Mouse (Mus musculus) brown adipose tissue, adult 24 weeks (tissue): ENCODE measurements around the gene Sap30bp. TPM values are rescaled to one million over a fixed set of nuclear protein-coding genes. Genes with fewer than 3 reads are reported as not detected.

Source experiments
- H3K27ac ChIP-seq: fragments of 200-500 bp; replicated peaks from 2 replicates; pipeline ENCODE4 v1.5.1; 2012; ENCODE audit warnings: low read depth, mild to moderate bottlenecking, low read length
- H3K4me1 ChIP-seq: fragments of 200-500 bp; 2 replicates; pipeline ENCODE4 v1.6.1; 2012; ENCODE audit warnings: low read length, mixed read lengths; ENCODE audit not compliant: control insufficient read depth, insufficient read depth, insufficient read length
- H3K4me3 ChIP-seq: fragments of 200-500 bp; 2 replicates; pipeline ENCODE4 v1.5.1; 2012; ENCODE audit warnings: low read depth, mild to moderate bottlenecking, low read length, moderate library complexity; ENCODE audit not compliant: insufficient read depth
- polyA plus RNA-seq: library from polyadenylated mRNA; stranded (reverse); fragments of >200 nt; gene quantifications from 2 replicates; pipeline ENCODE4 v1.2.4, GENCODE M21; 2012; ENCODE audit not compliant: missing spikeins, insufficient read depth, insufficient read length

Gene Sap30bp
- polyA plus RNA-seq, 1 experiment = 12.0 TPM

GRCm38 (mm10) chr11:115902177-115902576 lies 30.9 kb upstream of the Sap30bp start:
- Histone ChIP-seq H3K4me3 (no peak overlapping the region), H3K27ac (no peak overlapping the region), H3K4me1 (no peaks in the 10 kb centered on the region; the same call in 1 of the 2 replicates)

GRCm38 (mm10) chr11:115902831-115903230 lies 30.3 kb upstream of the Sap30bp start:
- Histone ChIP-seq H3K27ac (no peak overlapping the region), H3K4me1 (no peaks in the 10 kb centered on the region; the same call in 1 of the 2 replicates), H3K4me3 (no peak overlapping the region)

- H3K4me1 ChIP-seq = no peaks in the 10 kb centered on the region; the same call in 1 of the 2 replicates
Measured at GRCm38 (mm10) chr11:115903384-115904230, 29.5 kb upstream of the Sap30bp start.

GRCm38 (mm10) chr11:115904231-115904955 lies 28.7 kb upstream of the Sap30bp start:
- H3K4me3 ChIP-seq = no peak overlapping the region
- H3K27ac ChIP-seq = no peak overlapping the region
- H3K4me1 ChIP-seq = no peaks in the 10 kb centered on the region; the same call in 1 of the 2 replicates

More at GRCm38 (mm10) chr11:115903384-115904230, 29.5 kb upstream of the Sap30bp start:
- H3K27ac ChIP-seq = no peak overlapping the region
- H3K4me3 ChIP-seq = no peak overlapping the region

GRCm38 (mm10) chr11:115904956-115905790 lies 27.9 kb upstream of the Sap30bp start:
- H3K4me1 ChIP-seq = no peaks in the 10 kb centered on the region
- no peak overlapping the region for H3K27ac ChIP-seq

GRCm38 (mm10) chr11:115906116-115906515 lies 27.0 kb upstream of the Sap30bp start:
- Histone ChIP-seq H3K27ac (no peak overlapping the region), H3K4me3 (no peak overlapping the region), H3K4me1 (no peaks in the 10 kb centered on the region)

More at GRCm38 (mm10) chr11:115904956-115905790, 27.9 kb upstream of the Sap30bp start:
- H3K4me3 ChIP-seq = no peak overlapping the region

GRCm38 (mm10) chr11:115906521-115906920 lies 26.6 kb upstream of the Sap30bp start:
- Histone ChIP-seq H3K4me1 (no peaks in the 10 kb centered on the region), H3K27ac (no peak overlapping the region), H3K4me3 (no peak overlapping the region)

GRCm38 (mm10) chr11:115911134-115911561 lies 21.9 kb upstream of the Sap30bp start:
- no peak overlapping the region for H3K27ac ChIP-seq
- H3K4me1 ChIP-seq = no peaks in the 10 kb centered on the region
- H3K4me3 ChIP-seq = no peak overlapping the region

- Histone ChIP-seq H3K4me3 (no peak within 1 kb of the TSS), H3K4me1 (no peaks in the 10 kb centered on the region), H3K27ac (no peak within 1 kb of the TSS)
Measured at GRCm38 (mm10) chr11:115911632-115912376, 21.3 kb upstream of the Sap30bp start, which contains the start of gene Smim6. Gene Smim6, plus strand, starts transcription at chr11:115912017.

- no peak overlapping the region for H3K4me3 ChIP-seq
- H3K4me1 ChIP-seq = no peaks in the 10 kb centered on the region
- H3K27ac ChIP-seq = no peak overlapping the region
Measured at GRCm38 (mm10) chr11:115916579-115916978, 16.5 kb upstream of the Sap30bp start.

GRCm38 (mm10) chr11:115918637-115919036 lies 14.4 kb upstream of the Sap30bp start:
- H3K4me1 ChIP-seq = no peaks in the 10 kb centered on the region
- H3K27ac ChIP-seq = no peak overlapping the region
- H3K4me3 ChIP-seq = no peak overlapping the region

- Histone ChIP-seq H3K4me3 (no peak overlapping the region), H3K4me1 (no peaks in the 10 kb centered on the region), H3K27ac (no peak overlapping the region)
Measured at GRCm38 (mm10) chr11:115919073-115919472, 14.0 kb upstream of the Sap30bp start.

- no peaks in the 10 kb centered on the region for H3K4me1 ChIP-seq
- H3K4me3 ChIP-seq = no peak overlapping the region
- H3K27ac ChIP-seq = no peak overlapping the region
Measured at GRCm38 (mm10) chr11:115920110-115920818, 12.8 kb upstream of the Sap30bp start.

GRCm38 (mm10) chr11:115921986-115922385 lies 11.1 kb upstream of the Sap30bp start:
- Histone ChIP-seq H3K4me3 (no peak overlapping the region), H3K27ac (no peak overlapping the region), H3K4me1 (no peaks in the 10 kb centered on the region)
